ENCODE assay signal across 10 mouse cellular contexts in genomic region chr1:106400900-106401634, GRCm38 (mm10).
DNase-seq lines count a peak whose midpoint lies in the region; ATAC-seq and TF ChIP-seq lines count a peak whose summit lies in the region.
"Had no signal": no experiment of that assay in that cellular context is flagged by ENCODE, and none has a peak within 500 bp of the region (broad histone marks: within the 10 kb centered on the region; RNA-seq: fewer than 3 reads in every experiment).

No protein-coding gene starts in this region.

- CTCF ChIA-PET in Patski (lab: Charles Lee), result interaction anchor here (0.9 to 4.5 kb wide), 3 partner anchors 25 to 330 kb away, joined by 3 to 20 read pairs (median 9); partner anchors contain the start of gene Phlpp1

- H3K27me3 ChIP-seq in lung, embryonic 14.5 days (ENCODE audit: insufficient read depth, low read length), result no peaks in the 10 kb centered on the region
- H3K27me3 ChIP-seq in Patski, result no peaks in the 10 kb centered on the region
- H3K27me3 ChIP-seq in neural tube, embryonic 14.5 days (ENCODE audit: control insufficient read depth, insufficient read depth, low read length), result no peaks in the 10 kb centered on the region

- no peak for TF ChIP-seq CTCF in lung, embryonic 14.5 days (IDR thresholded peaks at IDR 0.05; ENCODE audit: low read depth)
- no peak for TF ChIP-seq CTCF in lung, adult 2 months (IDR thresholded peaks at IDR 0.05; ENCODE audit: insufficient read depth, low read length)
- no peak for TF ChIP-seq CTCF in Patski (IDR thresholded peaks at IDR 0.05)

- H3K4me1 ChIP-seq in lung, embryonic 14.5 days (ENCODE audit: insufficient read depth), result no peaks in the 10 kb centered on the region
- H3K4me1 ChIP-seq in lung, adult 2 months (ENCODE audit: control insufficient read depth, insufficient read depth, low read length), result no peaks in the 10 kb centered on the region
- no peaks in the 10 kb centered on the region for H3K4me1 ChIP-seq in neural tube, embryonic 14.5 days (ENCODE audit: control insufficient read depth, insufficient read depth, low read length)

- no peak overlapping the region for H3K4me2 ChIP-seq in lung, embryonic 14.5 days
- H3K4me2 ChIP-seq in neural tube, embryonic 14.5 days (ENCODE audit: low read depth, low read length), result no peak overlapping the region

- in situ Hi-C loops in Patski (cut with MboI; ENCODE audit: low pct_unique_long_range_greater_than_20kb), result loop anchor here (10.0 kb wide), 1 partner anchor 224 kb away; no protein-coding TSS in a partner anchor

- no peak overlapping the region for H3K9ac ChIP-seq in lung, embryonic 14.5 days
- H3K9ac ChIP-seq in neural tube, embryonic 14.5 days (replicated peaks; ENCODE audit: low read depth, low read length), result no peak overlapping the region

- H3K27ac ChIP-seq in lung, embryonic 14.5 days (ENCODE audit: low read depth), result no peak overlapping the region
- H3K27ac ChIP-seq in neural tube, embryonic 14.5 days (ENCODE audit: low read depth, low read length), result no peak overlapping the region
- H3K27ac ChIP-seq: heart, adult 2 months had no signal

- no peak for ATAC-seq in lung, embryonic 14.5 days (ENCODE audit: insufficient read depth)
- peak; percentile 97 for ATAC-seq in Patski
- peak; percentile 52; the same call in 1 of the 2 replicates for ATAC-seq in neural tube, embryonic 14.5 days (ENCODE audit: low read depth)

- POLR2A ChIA-PET in Patski (lab: Charles Lee), result interaction anchor here (0.9 kb wide), 1 partner anchor 230 kb away, joined by 4 read pairs; no protein-coding TSS in a partner anchor

- peak; percentile 61 for DNase-seq in lung, embryonic 14.5 days
- DNase-seq in lung, adult 2 months, result no peak
- DNase-seq in Patski (ENCODE audit: low read depth, low spot score), result peak; percentile 89
- peak; percentile 51 for DNase-seq in gastrocnemius, postnatal 10 days
- no peak for DNase-seq in thymus, postnatal 0 days (ENCODE audit: low spot score)
- no peak for DNase-seq in thymus, postnatal 10 days (ENCODE audit: low spot score in 2 of 2)
- DNase-seq: spleen, adult 18-20 months had no signal

- H3K36me3 ChIP-seq in lung, embryonic 14.5 days (ENCODE audit: insufficient read depth), result no peaks in the 10 kb centered on the region
- H3K36me3 ChIP-seq in neural tube, embryonic 14.5 days (ENCODE audit: control insufficient read depth, insufficient read depth, low read length), result no peaks in the 10 kb centered on the region

- TF ChIP-seq POLR2A in lung, adult 2 months (IDR thresholded peaks at IDR 0.05; ENCODE audit: borderline replicate concordance, extremely low read depth, low read depth, low read length), result no peak

- WGBS in lung, embryonic 14.5 days, result 55% methylated on average over 11 of the region's 11 CpGs
- 44% methylated on average over 11 of the region's 11 CpGs for WGBS in lung, adult 2 months
- WGBS in neural tube, embryonic 14.5 days, result 66% methylated on average over 11 of the region's 11 CpGs

- no peaks in the 10 kb centered on the region for H3K9me3 ChIP-seq in lung, embryonic 14.5 days (ENCODE audit: low read depth, low read length)
- no peaks in the 10 kb centered on the region for H3K9me3 ChIP-seq in neural tube, embryonic 14.5 days (ENCODE audit: control insufficient read depth, low read length)
- H3K9me3 ChIP-seq: megakaryocyte, embryonic 14.5 days had no signal

- H3K4me3 ChIP-seq in lung, embryonic 14.5 days (ENCODE audit: low read depth, low read length), result no peak overlapping the region
- H3K4me3 ChIP-seq in lung, adult 2 months (replicated peaks; ENCODE audit: extremely low read depth, low read depth, low read length), result no peak overlapping the region
- H3K4me3 ChIP-seq in neural tube, embryonic 14.5 days (ENCODE audit: low read depth, low read length), result no peak overlapping the region
- H3K4me3 ChIP-seq: heart, adult 2 months; megakaryocyte, embryonic 14.5 days had no signal

Comparison
In these comparisons a context has a peak if more than half of its experiments do, and no peak if none do; other contexts are left out.
1. DNase-seq: peak in lung, embryonic 14.5 days (single experiment), Patski (single experiment) and gastrocnemius, postnatal 10 days (single experiment); none in lung, adult 2 months (single experiment), thymus, postnatal 0 days (single experiment) and thymus, postnatal 10 days (0 of 2).